In the genomic region with DNA sequence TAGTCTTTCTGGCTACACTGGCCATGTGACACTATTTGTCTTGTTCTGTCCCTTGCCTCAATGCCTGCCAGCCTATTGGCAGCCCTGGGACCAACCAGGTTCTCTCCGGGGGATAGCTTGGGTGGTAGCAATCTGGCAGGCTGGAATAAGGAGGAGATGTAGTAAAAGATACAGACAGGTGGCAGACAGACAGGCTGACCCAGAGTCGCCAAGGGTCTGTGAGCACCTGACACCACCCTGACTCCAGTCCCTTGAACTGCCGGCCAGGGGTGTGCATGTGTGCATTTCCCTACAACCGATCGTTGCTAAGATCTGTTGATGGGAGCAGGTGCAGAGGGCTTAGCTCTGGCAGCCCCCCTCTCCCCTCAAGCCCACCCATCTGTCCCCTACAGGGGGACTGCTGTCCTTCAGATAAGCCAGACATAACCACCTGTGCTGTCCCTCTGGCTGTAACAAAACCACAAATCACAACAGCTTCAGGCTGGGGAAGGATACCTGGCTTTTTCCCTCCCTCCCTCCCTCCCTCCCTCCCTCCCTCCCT, we compare ENCODE assay signal across 17 mouse cellular contexts. TPM values are rescaled to one million over a fixed set of nuclear protein-coding genes. Genes with fewer than 3 reads are reported as not detected.
A peak's percentile ranks its signal among the peaks of the same experiment; 100 is the strongest.
DNase-seq lines count a peak whose midpoint lies in the region; ATAC-seq and TF ChIP-seq lines count a peak whose summit lies in the region.
"Had no signal": no experiment of that assay in that cellular context is flagged by ENCODE, and none has a peak within 500 bp of the region (broad histone marks: within the 10 kb centered on the region; RNA-seq: fewer than 3 reads in every experiment).

No protein-coding gene starts in this region.

- WGBS in embryonic facial prominence, embryonic 12.5 days = 81% methylated on average over 5 of the region's 5 CpGs
- WGBS in embryonic facial prominence, embryonic 10.5 days = 76% methylated on average over 5 of the region's 5 CpGs
- WGBS in midbrain, embryonic 14.5 days = 71% methylated on average over 5 of the region's 5 CpGs
- WGBS in midbrain, embryonic 11.5 days = 83% methylated on average over 5 of the region's 5 CpGs
- WGBS in midbrain, postnatal 0 days = 67% methylated on average over 5 of the region's 5 CpGs

- peaks cover 75% of the 10 kb centered on the region for H3K36me3 ChIP-seq in embryonic facial prominence, embryonic 12.5 days
- H3K36me3 ChIP-seq in embryonic facial prominence, embryonic 10.5 days (replicated peaks) = peaks cover 96% of the 10 kb centered on the region
- peaks cover 91% of the 10 kb centered on the region for H3K36me3 ChIP-seq in midbrain, embryonic 14.5 days (ENCODE audit: control insufficient read depth, insufficient read depth, low read length)
- peaks cover 23% of the 10 kb centered on the region for H3K36me3 ChIP-seq in midbrain, embryonic 11.5 days (ENCODE audit: control insufficient read depth, insufficient read depth, low read length)
- peaks cover 59% of the 10 kb centered on the region for H3K36me3 ChIP-seq in midbrain, postnatal 0 days (ENCODE audit: insufficient read depth, low read length)

- no peak overlapping the region for H3K27ac ChIP-seq in embryonic facial prominence, embryonic 12.5 days
- H3K27ac ChIP-seq in embryonic facial prominence, embryonic 10.5 days (replicated peaks) = no peak overlapping the region
- peak overlapping the region; percentile 77 for H3K27ac ChIP-seq in layer of hippocampus, adult 2 months
- H3K27ac ChIP-seq in midbrain, embryonic 14.5 days (replicated peaks; ENCODE audit: low read depth, low read length) = peak overlapping the region; percentile 32; the same call in 1 of the 2 replicates
- H3K27ac ChIP-seq in midbrain, embryonic 11.5 days (ENCODE audit: low read depth, low read length) = no peak overlapping the region
- no peak overlapping the region for H3K27ac ChIP-seq in midbrain, postnatal 0 days (ENCODE audit: low read depth, low read length)
- H3K27ac ChIP-seq: kidney, postnatal 0 days had no signal

- no peaks in the 10 kb centered on the region for H3K4me1 ChIP-seq in embryonic facial prominence, embryonic 12.5 days
- H3K4me1 ChIP-seq in embryonic facial prominence, embryonic 10.5 days = no peaks in the 10 kb centered on the region
- H3K4me1 ChIP-seq in midbrain, embryonic 14.5 days (ENCODE audit: control insufficient read depth, insufficient read depth, low read length) = no peaks in the 10 kb centered on the region
- no peaks in the 10 kb centered on the region for H3K4me1 ChIP-seq in midbrain, embryonic 11.5 days (ENCODE audit: control insufficient read depth, insufficient read depth, low read length)
- H3K4me1 ChIP-seq in midbrain, postnatal 0 days (ENCODE audit: insufficient read depth, low read length) = no peaks in the 10 kb centered on the region
- H3K4me1 ChIP-seq: limb, embryonic 12.5 days had no signal

- no peaks in the 10 kb centered on the region for H3K27me3 ChIP-seq in embryonic facial prominence, embryonic 12.5 days
- no peaks in the 10 kb centered on the region for H3K27me3 ChIP-seq in embryonic facial prominence, embryonic 10.5 days (replicated peaks; ENCODE audit: low read depth, poor library complexity, severe bottlenecking)
- no peaks in the 10 kb centered on the region for H3K27me3 ChIP-seq in midbrain, embryonic 14.5 days (ENCODE audit: control insufficient read depth, insufficient read depth, low read length)
- no peaks in the 10 kb centered on the region for H3K27me3 ChIP-seq in midbrain, embryonic 11.5 days (ENCODE audit: control insufficient read depth, insufficient read depth, low read length)
- H3K27me3 ChIP-seq in midbrain, postnatal 0 days (ENCODE audit: insufficient read depth, low read length) = no peaks in the 10 kb centered on the region
- H3K27me3 ChIP-seq: heart, embryonic 12.5 days; limb, embryonic 12.5 days had no signal

- DNase-seq in embryonic facial prominence, embryonic 10.5 days (ENCODE audit: low spot score) = no peak
- no peak for DNase-seq in layer of hippocampus, adult 2 months (ENCODE audit: low spot score in 2 of 2)
- no peak for DNase-seq in layer of hippocampus, adult 8-10 months (ENCODE audit: low spot score in 2 of 2)
- no peak for DNase-seq in midbrain, embryonic 14.5 days
- no peak for DNase-seq in midbrain, embryonic 11.5 days (ENCODE audit: low spot score, missing footprints)
- peak; percentile 31 for DNase-seq in midbrain, postnatal 0 days (ENCODE audit: low spot score)
- DNase-seq in lung, postnatal 4 days = no peak

- ATAC-seq in embryonic facial prominence, embryonic 12.5 days (ENCODE audit: insufficient number of reproducible peaks, insufficient read depth, low FRiP score, low TSS enrichment) = peak; percentile 30; the same call in 1 of the 2 replicates
- ATAC-seq in midbrain, embryonic 14.5 days (ENCODE audit: low FRiP score, low TSS enrichment) = no peak
- no peak for ATAC-seq in midbrain, embryonic 11.5 days (ENCODE audit: low FRiP score)
- no peak for ATAC-seq in midbrain, postnatal 0 days (ENCODE audit: low FRiP score)

- no peak for TF ChIP-seq CTCF in layer of hippocampus, adult 2 months (conservative IDR thresholded peaks at IDR 0.05)
- TF ChIP-seq CTCF in midbrain, postnatal 0 days (IDR thresholded peaks at IDR 0.05) = no peak

- H3K4me2 ChIP-seq in embryonic facial prominence, embryonic 12.5 days (replicated peaks) = no peak overlapping the region
- H3K4me2 ChIP-seq in midbrain, embryonic 14.5 days (ENCODE audit: low read length) = no peak overlapping the region
- H3K4me2 ChIP-seq in midbrain, embryonic 11.5 days = no peak overlapping the region
- no peak overlapping the region for H3K4me2 ChIP-seq in midbrain, postnatal 0 days (ENCODE audit: low read depth, low read length, poor library complexity, severe bottlenecking)
- H3K4me2 ChIP-seq: heart, embryonic 12.5 days; limb, embryonic 12.5 days had no signal

- no peak overlapping the region for H3K9ac ChIP-seq in embryonic facial prominence, embryonic 12.5 days
- no peak overlapping the region for H3K9ac ChIP-seq in midbrain, embryonic 14.5 days (replicated peaks; ENCODE audit: low read length)
- H3K9ac ChIP-seq in midbrain, embryonic 11.5 days (ENCODE audit: low read length) = no peak overlapping the region
- no peak overlapping the region for H3K9ac ChIP-seq in midbrain, postnatal 0 days (replicated peaks; ENCODE audit: low read length, poor library complexity, severe bottlenecking)
- H3K9ac ChIP-seq: heart, embryonic 12.5 days; limb, embryonic 12.5 days had no signal

- H3K4me3 ChIP-seq in embryonic facial prominence, embryonic 12.5 days = no peak overlapping the region
- H3K4me3 ChIP-seq in embryonic facial prominence, embryonic 10.5 days = no peak overlapping the region
- no peak overlapping the region for H3K4me3 ChIP-seq in layer of hippocampus, adult 2 months
- H3K4me3 ChIP-seq in midbrain, embryonic 14.5 days (replicated peaks; ENCODE audit: low read depth, low read length) = no peak overlapping the region
- H3K4me3 ChIP-seq in midbrain, embryonic 11.5 days (ENCODE audit: low read depth, low read length) = no peak overlapping the region
- H3K4me3 ChIP-seq in midbrain, postnatal 0 days (ENCODE audit: low read depth, low read length) = no peak overlapping the region
- H3K4me3 ChIP-seq: gastrocnemius, adult 2 months; heart, embryonic 12.5 days; limb, embryonic 12.5 days had no signal

- H3K9me3 ChIP-seq in embryonic facial prominence, embryonic 12.5 days = no peaks in the 10 kb centered on the region
- no peaks in the 10 kb centered on the region for H3K9me3 ChIP-seq in embryonic facial prominence, embryonic 10.5 days
- H3K9me3 ChIP-seq in midbrain, embryonic 14.5 days (ENCODE audit: control insufficient read depth, low read length) = no peaks in the 10 kb centered on the region
- H3K9me3 ChIP-seq in midbrain, embryonic 11.5 days (ENCODE audit: control insufficient read depth, low read length) = no peaks in the 10 kb centered on the region
- H3K9me3 ChIP-seq in midbrain, postnatal 0 days (ENCODE audit: low read length) = no peaks in the 10 kb centered on the region
- H3K9me3 ChIP-seq: heart, embryonic 12.5 days; limb, embryonic 12.5 days had no signal

RNA-seq across cellular contexts. Expression of gene Clip2, which starts 44.3 kb away (rescaled TPM):
- 7.4 and 7.6 TPM in 2 replicates for polyA plus RNA-seq in embryonic facial prominence, embryonic 12.5 days (2016; fragmentation: Nextera tagmentation; extraction: Ambion mirVana)
- polyA plus RNA-seq in embryonic facial prominence, embryonic 10.5 days (2016; fragmentation: Nextera tagmentation; extraction: Ambion mirVana) = 5.8 and 6.8 TPM in 2 replicates
- 10 to 100 TPM; 90.0 to 99.3 TPM for total RNA-seq in layer of hippocampus, adult 2 months (2021)
- total RNA-seq in layer of hippocampus, adult 8-10 months (2022) = 100 to 1,000 TPM in 2 of 4 experiments, 10 to 100 TPM in 2; 92.3 to 109 (median 102) TPM
- polyA plus RNA-seq in midbrain, embryonic 14.5 days (2014; fragmentation: Nextera tagmentation; extraction: Ambion mirVana) = 18.2 and 19.3 TPM in 2 replicates
- 5.6 and 5.8 TPM in 2 replicates for polyA plus RNA-seq in midbrain, embryonic 11.5 days (2014; fragmentation: Nextera tagmentation; extraction: Ambion mirVana)
- total RNA-seq in midbrain, postnatal 0 days (2014; rRNA removed) = 148 and 153 TPM in 2 replicates
- polyA plus RNA-seq in midbrain, postnatal 0 days (2015; fragmentation: Nextera tagmentation; extraction: Ambion mirVana) = 13.1 TPM in 2 replicates

RNA-seq across cellular contexts. Expression of gene Gtf2ird1, which starts 51.4 kb away (rescaled TPM):
- polyA plus RNA-seq in embryonic facial prominence, embryonic 12.5 days (2016; fragmentation: Nextera tagmentation; extraction: Ambion mirVana) = 151 and 153 TPM in 2 replicates
- polyA plus RNA-seq in embryonic facial prominence, embryonic 10.5 days (2016; fragmentation: Nextera tagmentation; extraction: Ambion mirVana) = 114 and 122 TPM in 2 replicates
- 10 to 100 TPM; 22.8 to 25.4 TPM for total RNA-seq in layer of hippocampus, adult 2 months (2021)
- total RNA-seq in layer of hippocampus, adult 8-10 months (2022) = 10 to 100 TPM; 26.8 to 35.0 (median 32.8) TPM
- 75.1 and 75.5 TPM in 2 replicates for polyA plus RNA-seq in midbrain, embryonic 14.5 days (2014; fragmentation: Nextera tagmentation; extraction: Ambion mirVana)
- 86.5 and 88.1 TPM in 2 replicates for polyA plus RNA-seq in midbrain, embryonic 11.5 days (2014; fragmentation: Nextera tagmentation; extraction: Ambion mirVana)
- total RNA-seq in midbrain, postnatal 0 days (2014; rRNA removed) = 53.4 and 69.5 TPM in 2 replicates
- polyA plus RNA-seq in midbrain, postnatal 0 days (2015; fragmentation: Nextera tagmentation; extraction: Ambion mirVana) = 50.9 and 54.3 TPM in 2 replicates

RNA-seq across cellular contexts. Expression of gene Syna, which starts 52.0 kb away (rescaled TPM):
- polyA plus RNA-seq in embryonic facial prominence, embryonic 12.5 days (2016; fragmentation: Nextera tagmentation; extraction: Ambion mirVana) = 0.15 TPM in 1 of 2 replicates, not detected in the other
- 0.10 TPM in 1 of 2 replicates, not detected in the other for polyA plus RNA-seq in embryonic facial prominence, embryonic 10.5 days (2016; fragmentation: Nextera tagmentation; extraction: Ambion mirVana)
- total RNA-seq in layer of hippocampus, adult 2 months (2021) = 1 to 10 TPM; 5.4 to 6.8 TPM
- total RNA-seq in layer of hippocampus, adult 8-10 months (2022) = 1 to 10 TPM; 3.3 to 4.4 (median 3.7) TPM
- polyA plus RNA-seq in midbrain, embryonic 14.5 days (2014; fragmentation: Nextera tagmentation; extraction: Ambion mirVana) = 0.11 and 0.24 TPM in 2 replicates
- 0.30 TPM in 1 of 2 replicates, not detected in the other for polyA plus RNA-seq in midbrain, embryonic 11.5 days (2014; fragmentation: Nextera tagmentation; extraction: Ambion mirVana)
- total RNA-seq in midbrain, postnatal 0 days (2014; rRNA removed) = not detected in 2 replicates
- polyA plus RNA-seq in midbrain, postnatal 0 days (2015; fragmentation: Nextera tagmentation; extraction: Ambion mirVana) = 0.93 and 1.1 TPM in 2 replicates
- total RNA-seq: adrenal gland, postnatal 14 days; gastrocnemius, adult 2 months; heart, postnatal 14 days; megakaryocyte progenitor cell, adult 5-6 weeks had no signal
- polyA plus RNA-seq: heart, embryonic 12.5 days; limb, embryonic 12.5 days; liver, embryonic 16.5 days; neural tube, embryonic 14.5 days had no signal

Comparison
In these comparisons a context has a peak if more than half of its experiments do, and no peak if none do; other contexts are left out.
1. H3K27ac ChIP-seq: peak in layer of hippocampus, adult 2 months (single experiment) and midbrain, embryonic 14.5 days (single experiment); none in embryonic facial prominence, embryonic 12.5 days (single experiment), embryonic facial prominence, embryonic 10.5 days (single experiment), midbrain, embryonic 11.5 days (single experiment) and midbrain, postnatal 0 days (single experiment).